Mouse (Mus musculus) liver, adult 2 months (tissue): ENCODE data around the gene Ctla4. TPM values are rescaled to one million over a fixed set of nuclear protein-coding genes. Genes with fewer than 3 reads are reported as not detected.

Source experiments
- DNase-seq: peaks from one replicate; pipeline ENCODE4 v3.0.0-alpha.2; 2011; ENCODE audit warnings: low read depth, low spot score; ENCODE audit errors: extremely low read depth
- H3K27ac ChIP-seq: fragments of 200-500 bp; replicated peaks from 2 replicates; pipeline ENCODE4 v1.5.1; 2012; ENCODE audit warnings: low read depth, mild to moderate bottlenecking, control low read depth, inconsistent platforms, low read length; ENCODE audit not compliant: insufficient read depth
- H3K27me3 ChIP-seq: fragments of 200-500 bp; 2 replicates; pipeline ENCODE4 v1.6.1; 2012; ENCODE audit warnings: mild to moderate bottlenecking, moderate library complexity, low read length, inconsistent platforms; ENCODE audit not compliant: control insufficient read depth, insufficient read depth
- H3K36me3 ChIP-seq: fragments of 200-500 bp; 2 replicates; pipeline ENCODE4 v1.6.1; 2012; ENCODE audit warnings: low read length, inconsistent platforms; ENCODE audit not compliant: control insufficient read depth, insufficient read depth
- H3K4me1 ChIP-seq: fragments of 200-500 bp; 2 replicates; pipeline ENCODE4 v1.6.1; 2011; ENCODE audit warnings: low read length; ENCODE audit not compliant: control insufficient read depth, insufficient read depth
- H3K4me3 ChIP-seq: fragments of 200-500 bp; 2 replicates; pipeline ENCODE4 v1.5.1; 2011; ENCODE audit warnings: low read depth, mild to moderate bottlenecking, control low read depth, low read length, moderate library complexity; ENCODE audit not compliant: insufficient read depth
- H3K79me2 ChIP-seq: fragments of 200-500 bp; 2 replicates; pipeline ENCODE4 v1.6.1; 2012; ENCODE audit warnings: inconsistent platforms, mild to moderate bottlenecking, low read length, moderate library complexity; ENCODE audit not compliant: control insufficient read depth, insufficient read depth
- H3K9ac ChIP-seq: fragments of 200-500 bp; 2 replicates; pipeline ENCODE4 v1.6.1; 2012; ENCODE audit warnings: low read depth, mild to moderate bottlenecking, control low read depth, inconsistent platforms, low read length
- CTCF ChIP-seq: fragments of 200-500 bp; IDR thresholded peaks from 2 replicates; pipeline ENCODE4 v1.5.1; 2011; ENCODE audit warnings: low read depth, low read length, control low read depth
- POLR2A ChIP-seq: fragments of 200-500 bp; IDR thresholded peaks from 2 replicates; pipeline ENCODE4 v1.6.1; 2011; ENCODE audit warnings: low read length, control low read depth; ENCODE audit not compliant: insufficient read depth; ENCODE audit errors: extremely low read depth
- WGBS: fragments of 180-500 bp; shearing (Covaris S2); methylation state at CpG from one replicate; pipeline ENCODE4 v1.1.7; 2018; 5-methylcytosine and 5-hydroxymethylcytosine counted together
- polyA plus RNA-seq: library from polyadenylated mRNA; depleted of rRNA; stranded (reverse); fragments of >200 nt; gene quantifications from 2 replicates; pipeline ENCODE4 v1.2.3, GENCODE M21; 2012; rRNA removed
- total RNA-seq: library from RNA; depleted of rRNA; stranded (reverse); fragments of >200 nt; gene quantifications from 2 replicates; pipeline ENCODE4 v1.2.3, GENCODE M21; 2014; rRNA removed

Ctla4 gene
- total and polyA plus RNA-seq, 2 experiments = not detected

- H3K27me3 ChIP-seq = no peaks in the 10 kb centered on the region
- 92% methylated on average over 4 of the region's 4 CpGs for WGBS
- DNase-seq = no peak
- no peak overlapping the region for H3K9ac ChIP-seq
- H3K36me3 ChIP-seq = no peaks in the 10 kb centered on the region
- H3K79me2 ChIP-seq = no peaks in the 10 kb centered on the region
- TF ChIP-seq CTCF (peak; percentile 12; the same call in 1 of the 2 replicates), POLR2A (no peak)
- H3K4me1 ChIP-seq = peaks cover 4% of the 10 kb centered on the region; the same call in 1 of the 2 replicates
- H3K4me3 ChIP-seq = no peak overlapping the region
- H3K27ac ChIP-seq = no peak overlapping the region
Observed at GRCm38 (mm10) chr1:60962095-60962494, 75.3 kb downstream of the Ctla4 start.

Other genes starting within 250 kb of the Ctla4 start
- gene Cd28, start 170.2 kb upstream of the Ctla4 start, total RNA-seq = 0.28 and 0.54 TPM in 2 replicates
- 0.06 and 0.10 TPM in 2 replicates for gene Cd28, start 170.2 kb upstream of the Ctla4 start, polyA plus RNA-seq
- gene Icos, start 90.9 kb downstream of the Ctla4 start, total RNA-seq = 0.65 and 0.67 TPM in 2 replicates
- gene Icos, start 90.9 kb downstream of the Ctla4 start, polyA plus RNA-seq = 0.29 and 0.38 TPM in 2 replicates